Mouse (Mus musculus) fat pad, adult 2 months (tissue): ENCODE results near the gene App.

Experiments
- DNase-seq: peaks from one replicate; pipeline ENCODE4 v3.0.0-alpha.2; 2011; ENCODE audit warnings: low read depth, low spot score; ENCODE audit errors: extremely low read depth

Gene App

DNA sequence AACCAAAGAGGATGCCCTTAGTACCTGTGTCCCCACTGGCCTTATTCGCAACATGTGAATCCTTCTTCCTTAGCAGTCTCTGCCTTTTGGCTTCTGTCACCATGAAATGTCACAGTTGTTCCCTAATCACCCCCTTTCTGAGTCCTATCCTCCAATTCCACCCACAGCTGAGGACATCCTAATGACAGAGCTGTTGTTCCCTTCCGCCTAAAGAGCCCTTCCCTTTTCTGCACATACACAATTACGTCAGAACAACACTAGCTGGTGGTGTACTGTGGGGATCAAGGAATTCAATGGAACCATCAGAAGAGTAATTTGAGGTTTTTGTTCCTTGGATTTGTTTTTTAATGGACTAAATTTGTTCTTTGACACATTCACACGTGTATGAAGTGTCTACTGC, 48.9 kb downstream of the App start:
- no peak for DNase-seq

DNA sequence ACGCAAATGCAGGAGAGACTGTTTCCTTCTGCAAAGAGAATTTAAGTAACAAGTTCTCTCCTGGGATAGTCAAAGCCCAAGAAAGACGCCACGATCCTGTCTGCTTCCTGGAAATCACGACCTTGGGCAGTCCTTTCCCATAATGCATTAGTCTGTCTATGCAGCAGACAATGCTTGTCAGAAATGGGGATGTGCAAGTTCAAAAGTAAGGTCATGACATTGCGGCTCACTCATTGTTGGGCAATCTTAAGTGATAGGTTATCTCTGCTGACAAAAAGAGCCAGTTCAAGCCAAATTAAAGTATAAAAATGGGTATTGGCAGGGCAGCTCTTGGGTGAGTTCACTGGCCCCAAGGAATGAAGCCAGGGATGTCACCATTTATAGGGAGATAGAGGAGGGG, 51.6 kb downstream of the App start:
- no peak for DNase-seq

DNA sequence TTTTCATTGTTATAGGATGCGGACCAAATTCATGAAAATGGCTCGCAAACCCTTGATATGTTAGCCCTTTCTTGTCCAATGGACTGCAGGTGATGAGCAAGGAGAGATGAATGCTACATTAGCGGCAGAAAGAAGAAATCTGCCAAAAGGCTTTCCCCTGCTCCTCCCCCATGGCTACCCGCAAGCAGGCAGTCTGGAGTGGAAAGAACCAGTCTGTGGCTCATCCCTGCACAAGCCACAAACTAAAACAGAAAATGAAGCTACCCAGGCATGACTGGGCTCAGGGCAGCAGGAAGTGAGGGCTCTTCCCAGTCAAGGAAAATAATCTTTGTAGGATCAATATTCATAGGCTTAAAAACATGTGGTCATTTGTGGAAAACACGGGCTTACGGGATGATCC, 54.6 kb downstream of the App start:
- no peak for DNase-seq

DNA sequence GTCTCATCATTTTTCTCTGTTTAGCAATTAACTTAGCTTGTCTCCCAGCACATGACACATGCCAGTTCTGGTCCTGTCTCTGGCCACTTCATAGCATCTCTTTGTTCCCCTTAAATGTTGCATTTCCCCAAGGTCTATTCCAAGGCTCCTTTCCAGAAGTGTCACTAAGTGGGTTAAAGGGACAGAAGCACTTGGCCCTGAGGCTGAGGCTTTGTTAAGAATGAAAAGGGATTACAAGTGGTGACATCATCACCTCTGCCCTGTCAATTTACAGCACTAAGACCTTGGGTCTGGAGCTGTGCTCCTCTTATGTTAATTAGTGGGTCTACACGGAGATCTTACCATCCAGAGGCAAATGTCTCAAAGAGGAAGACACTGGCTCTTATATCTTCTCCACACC, 56.0 kb downstream of the App start:
- DNase-seq: no peak

DNA sequence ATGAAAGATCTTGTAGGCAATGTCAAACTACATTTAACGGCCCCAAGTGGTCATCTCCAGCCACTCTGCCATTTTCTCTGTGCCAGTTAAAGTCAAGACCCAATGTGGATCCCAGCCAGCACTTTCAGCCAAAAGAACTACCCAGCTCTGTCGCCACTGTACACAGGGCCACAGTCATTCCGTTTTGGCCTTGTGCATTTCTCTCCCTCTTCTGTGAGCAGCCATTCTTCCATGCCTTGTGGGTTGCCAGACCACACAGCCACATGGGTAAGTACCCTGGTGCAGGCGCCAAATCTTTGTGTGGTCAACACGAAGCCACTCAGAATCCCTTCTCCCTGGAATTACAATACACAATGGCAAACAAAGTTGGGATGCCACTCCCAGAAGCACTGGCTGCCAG, 57.7 kb downstream of the App start:
- no peak for DNase-seq

DNA sequence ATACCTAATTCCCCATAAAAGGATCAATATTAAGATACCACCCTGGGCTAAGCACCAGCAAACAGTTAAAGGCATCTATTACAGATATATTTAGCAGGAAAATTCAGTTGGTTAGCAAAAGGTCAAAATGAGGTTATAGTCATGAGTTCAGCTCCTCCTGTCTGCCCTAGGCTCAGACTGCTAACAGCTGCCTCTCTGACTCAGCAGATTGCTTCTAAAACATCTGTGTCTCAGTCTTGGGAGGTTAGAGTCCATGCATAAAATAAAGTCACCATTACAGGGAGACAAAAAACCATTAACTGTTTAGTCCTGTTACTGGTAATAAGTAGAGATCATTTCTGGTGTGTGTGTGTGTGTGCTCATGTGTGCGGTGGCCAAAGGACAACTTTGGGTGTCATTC, 58.8 kb downstream of the App start:
- DNase-seq: no peak

DNA sequence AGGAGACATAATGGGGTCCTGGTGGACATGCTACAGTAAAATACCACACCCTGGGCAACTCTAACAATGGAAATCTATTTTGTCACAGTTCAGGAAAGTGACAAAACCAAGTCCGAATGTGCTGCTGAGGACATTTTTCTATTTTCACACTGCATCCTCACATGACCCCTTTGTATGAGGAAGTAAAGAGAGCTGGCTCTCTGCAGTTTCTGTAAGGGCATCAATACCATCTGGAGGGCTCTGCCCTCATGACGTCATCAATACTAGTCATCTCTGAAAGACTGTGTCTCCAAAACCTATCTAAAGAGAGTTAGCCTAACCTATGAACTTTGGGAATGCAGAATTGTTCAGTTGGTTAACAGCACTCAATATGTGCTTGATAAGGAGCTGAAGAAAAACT, 59.6 kb downstream of the App start:
- no peak for DNase-seq

DNA sequence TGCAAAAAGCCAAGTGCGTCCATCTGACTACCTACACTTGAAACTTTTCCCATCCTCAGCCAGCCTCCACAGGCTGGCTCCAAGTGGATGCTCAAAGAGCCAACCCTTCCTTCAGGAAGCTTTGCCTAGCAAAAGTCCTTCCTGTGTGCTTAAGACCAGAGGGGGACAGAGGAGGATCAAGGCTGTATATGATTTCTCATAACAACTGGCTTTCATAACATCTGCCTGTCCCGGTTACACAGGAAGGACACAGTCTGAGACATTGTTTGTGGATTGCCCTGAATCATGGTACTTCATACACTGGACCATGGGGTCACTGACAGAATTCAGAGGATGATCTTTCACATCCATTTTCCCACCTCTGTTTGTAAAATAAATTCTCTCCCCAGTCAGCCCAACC, 61.3 kb downstream of the App start:
- DNase-seq: no peak

DNA sequence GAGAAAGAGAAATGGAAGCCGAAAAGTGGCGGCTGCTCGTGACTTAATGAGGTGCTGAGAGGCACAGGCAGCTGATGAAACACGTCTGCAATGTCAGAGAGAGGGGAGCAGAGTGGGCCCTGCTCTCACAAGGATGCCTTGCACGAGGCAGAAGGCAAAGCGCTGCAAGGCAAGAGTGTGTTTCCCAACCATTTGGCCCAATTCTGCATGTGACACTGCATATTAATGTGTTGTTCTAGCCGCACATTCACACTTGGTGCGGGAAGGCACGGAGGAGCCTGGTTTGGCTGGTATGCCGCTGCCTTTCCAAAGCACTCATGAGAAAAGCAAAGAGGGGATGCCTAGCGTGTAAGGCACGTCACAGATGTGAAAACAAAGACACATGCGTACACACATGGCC, 63.1 kb downstream of the App start:
- DNase-seq: no peak

DNA sequence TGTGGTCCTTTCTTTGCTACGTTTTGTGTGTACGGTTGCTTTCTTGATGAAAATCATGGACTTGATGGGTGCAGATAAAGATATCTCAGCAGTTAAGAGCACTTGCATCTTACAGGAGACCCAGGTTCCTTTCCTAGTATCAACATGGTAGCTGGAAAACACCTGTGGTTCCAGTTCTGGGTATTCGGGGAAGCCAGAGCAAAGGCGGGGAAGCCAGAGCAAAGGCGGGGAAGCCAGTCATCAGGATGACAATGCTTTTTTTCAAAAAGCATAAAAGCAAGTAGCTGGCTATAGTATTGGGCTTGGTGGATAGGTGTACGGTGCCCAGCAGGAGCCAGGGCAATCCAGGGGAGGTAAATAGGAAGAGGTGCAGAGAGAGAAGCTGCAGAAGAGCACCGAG, 65.1 kb downstream of the App start:
- DNase-seq: no peak

DNA sequence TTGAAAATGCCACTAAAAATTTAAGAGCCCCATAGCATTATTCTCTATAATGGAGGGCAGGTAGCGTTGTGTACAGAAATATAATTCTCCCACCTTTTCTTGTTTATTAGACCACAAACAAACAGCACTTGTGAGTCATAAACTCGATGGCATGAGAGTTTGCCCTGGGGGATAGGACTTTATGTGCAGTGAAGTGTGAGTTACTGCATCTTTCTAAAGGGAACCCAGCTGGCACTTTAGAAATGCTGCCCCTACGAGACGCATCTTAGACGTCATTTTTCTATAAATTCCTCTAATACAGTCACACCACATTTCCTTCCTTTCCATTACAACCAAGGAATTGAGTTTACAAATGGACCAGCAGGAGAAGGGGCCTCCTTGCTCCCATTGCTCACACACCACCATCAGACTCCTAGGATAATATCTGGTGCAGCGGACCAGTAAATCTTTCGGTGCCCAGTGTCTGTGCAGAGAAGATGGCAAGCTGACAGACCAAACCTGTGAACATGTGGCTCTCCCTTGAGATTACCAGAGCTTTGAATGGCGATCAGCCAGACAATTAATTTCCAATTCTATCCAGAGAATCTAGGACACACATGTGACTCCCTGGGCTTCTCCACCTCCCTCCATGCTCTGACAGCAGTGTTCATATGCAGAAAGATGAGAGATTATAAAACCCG, 66.8 kb downstream of the App start:
- no peak for DNase-seq

DNA sequence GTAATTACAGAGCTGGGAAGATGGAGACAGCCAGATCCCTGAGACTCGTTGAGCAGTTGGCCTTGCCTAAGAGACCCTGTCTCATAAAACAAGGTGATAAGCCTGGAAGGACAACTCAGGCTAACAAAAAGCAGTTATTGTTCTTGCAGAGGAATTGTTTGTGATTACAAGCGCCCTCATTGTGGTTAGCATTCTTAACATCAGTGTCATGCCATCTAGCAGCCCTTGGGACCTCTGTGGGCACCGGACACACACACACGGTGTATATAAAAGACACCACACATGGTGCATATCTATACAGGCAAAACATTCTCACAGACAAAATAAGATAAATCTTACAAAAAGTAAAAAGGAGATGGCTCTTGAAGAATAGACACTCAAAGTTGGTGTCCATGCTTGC, 68.0 kb downstream of the App start:
- no peak for DNase-seq

DNA sequence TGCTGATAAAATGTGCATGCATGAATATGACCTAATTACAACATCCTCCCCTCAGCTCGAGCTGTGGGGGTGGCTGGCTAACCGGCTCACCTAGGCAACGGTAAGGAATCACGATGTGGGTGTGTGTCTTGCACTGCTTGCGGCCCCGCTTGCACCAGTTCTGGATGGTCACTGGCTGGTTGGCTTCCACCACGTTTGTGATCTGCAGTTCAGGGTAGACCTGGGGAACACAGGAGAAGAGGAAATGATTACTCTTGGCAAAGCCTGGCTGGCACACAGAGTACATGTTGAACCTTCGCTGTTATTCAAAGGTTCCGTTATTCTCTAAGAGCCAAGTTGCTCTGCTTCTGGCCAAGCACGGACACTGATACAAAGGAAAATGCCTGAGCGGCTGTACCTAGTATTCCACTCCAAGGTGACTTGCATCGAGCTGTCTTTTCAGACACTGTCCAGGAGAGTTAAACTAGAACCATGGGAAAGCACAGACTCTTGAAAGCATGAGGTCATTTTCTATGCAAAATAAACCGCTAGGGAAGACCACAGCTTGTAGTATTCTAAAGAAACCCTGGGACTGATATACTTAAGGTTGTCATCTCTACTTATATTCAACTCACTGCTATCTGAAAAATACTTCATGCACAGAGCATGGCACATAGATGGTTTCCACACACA, 70.3 kb downstream of the App start:
- DNase-seq: no peak

DNA sequence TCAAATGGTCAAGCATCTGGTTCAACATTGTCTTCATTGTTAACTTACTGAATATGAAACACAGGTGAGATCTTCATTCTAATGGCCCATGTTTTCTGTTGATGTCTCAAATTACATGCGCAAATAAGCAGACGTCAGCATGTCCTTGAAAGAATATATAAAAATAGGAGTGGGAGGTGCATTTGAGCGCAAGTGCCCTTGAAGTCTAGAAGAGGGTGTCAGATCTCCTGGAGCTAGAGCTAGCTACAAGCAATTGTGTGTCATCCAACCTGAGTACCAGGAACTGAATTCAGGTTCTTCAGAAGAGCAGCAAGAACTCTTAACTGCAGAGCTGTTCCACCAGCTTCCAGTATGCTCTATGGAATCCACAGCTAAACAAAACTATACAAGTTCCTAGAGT, 72.0 kb downstream of the App start:
- DNase-seq: no peak

DNA sequence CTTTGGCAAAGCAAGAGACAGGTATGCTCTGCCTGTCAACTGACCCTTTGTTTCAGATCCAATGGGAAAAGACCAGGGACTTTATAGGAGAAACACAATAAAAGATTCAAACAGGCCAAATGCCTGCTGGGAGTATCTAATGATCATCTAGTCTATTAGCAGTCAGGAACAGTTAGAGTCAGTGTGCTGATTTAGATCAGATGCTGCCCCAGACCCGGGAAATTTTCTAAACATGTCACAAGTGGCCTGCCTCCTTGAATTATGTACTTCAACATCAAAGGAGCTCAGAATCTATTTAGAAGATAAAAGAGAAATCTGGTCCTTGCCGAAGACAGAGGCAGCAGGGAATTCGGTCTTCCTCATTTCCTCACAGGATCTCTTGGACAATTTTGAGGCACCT, 72.8 kb downstream of the App start:
- DNase-seq: no peak

DNA sequence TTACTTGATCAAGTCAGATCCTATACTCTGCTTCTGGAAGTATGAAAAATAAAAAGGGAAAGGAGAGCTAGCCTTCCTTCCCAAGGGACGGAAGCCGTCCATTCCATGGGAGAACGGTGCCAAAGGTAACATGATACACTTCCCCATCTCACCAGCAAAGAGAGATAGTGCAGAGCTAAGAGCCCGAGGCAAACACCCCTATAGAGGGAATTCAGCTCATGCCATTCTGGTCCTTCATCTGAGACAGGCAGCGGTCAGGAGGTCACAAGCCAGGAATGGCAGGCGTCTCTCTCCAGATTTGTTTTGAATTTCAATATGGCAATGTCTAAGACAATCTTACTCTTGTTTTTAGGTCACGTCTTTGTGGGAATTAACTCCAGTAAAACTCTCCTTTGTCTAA, 74.1 kb downstream of the App start:
- DNase-seq: no peak

DNA sequence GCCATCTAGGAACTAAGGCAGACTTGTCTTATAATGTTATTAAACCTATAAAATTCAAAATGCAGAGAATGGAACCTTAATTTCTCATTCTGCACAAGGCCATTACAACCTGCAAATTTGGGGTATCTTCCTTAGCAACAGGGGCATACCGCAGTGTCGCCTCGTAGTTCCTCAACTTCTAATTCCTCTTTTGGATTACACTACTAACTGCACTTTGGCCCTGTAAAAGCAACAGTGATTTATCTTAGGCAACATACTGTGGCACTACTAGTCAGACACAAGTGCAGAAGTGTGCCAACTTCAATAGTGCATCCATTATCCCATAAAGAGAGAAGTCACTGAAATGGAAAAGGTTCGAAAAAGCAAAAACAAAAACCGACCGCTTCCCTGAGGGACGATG, 74.5 kb downstream of the App start:
- DNase-seq: no peak

DNA sequence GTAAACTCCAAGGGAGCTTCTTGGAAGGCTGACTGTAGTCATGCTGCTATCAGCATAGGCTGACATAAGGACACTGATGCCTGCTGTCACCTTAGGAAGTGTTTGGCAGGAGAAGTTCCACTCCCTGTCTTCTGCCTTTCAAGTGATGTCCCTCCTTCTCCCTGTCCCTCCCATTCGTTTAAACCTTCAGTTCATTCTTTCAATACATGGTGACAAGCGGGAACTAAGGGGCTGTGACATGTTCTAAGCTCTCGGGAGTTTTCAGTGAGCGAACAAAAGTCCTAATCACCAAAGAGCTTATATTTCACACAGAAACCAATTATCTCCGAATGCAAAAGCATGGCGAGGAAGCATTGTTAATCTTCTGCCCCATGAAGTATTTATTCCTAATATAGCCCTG, 77.2 kb downstream of the App start:
- DNase-seq: no peak

DNA sequence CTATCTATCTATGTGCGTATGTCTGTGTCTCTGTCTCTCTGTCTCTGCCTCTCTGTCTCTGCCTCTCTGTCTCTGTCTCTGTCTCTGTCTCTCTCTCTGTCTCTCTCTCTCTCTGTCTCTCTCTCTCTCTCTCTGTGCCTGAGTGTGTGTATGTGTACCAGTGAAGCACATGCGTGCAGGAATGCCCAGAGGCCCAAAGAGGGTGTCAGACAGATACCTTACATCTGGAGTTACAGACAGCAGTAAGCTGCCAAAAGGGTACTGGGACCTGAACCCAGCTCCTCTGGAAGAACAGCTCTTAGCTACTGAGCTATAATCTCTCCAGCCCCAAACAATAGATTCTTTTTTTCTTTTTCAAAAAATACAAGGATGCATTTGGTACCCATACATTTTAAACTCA, 77.6 kb downstream of the App start:
- DNase-seq: no peak

DNA sequence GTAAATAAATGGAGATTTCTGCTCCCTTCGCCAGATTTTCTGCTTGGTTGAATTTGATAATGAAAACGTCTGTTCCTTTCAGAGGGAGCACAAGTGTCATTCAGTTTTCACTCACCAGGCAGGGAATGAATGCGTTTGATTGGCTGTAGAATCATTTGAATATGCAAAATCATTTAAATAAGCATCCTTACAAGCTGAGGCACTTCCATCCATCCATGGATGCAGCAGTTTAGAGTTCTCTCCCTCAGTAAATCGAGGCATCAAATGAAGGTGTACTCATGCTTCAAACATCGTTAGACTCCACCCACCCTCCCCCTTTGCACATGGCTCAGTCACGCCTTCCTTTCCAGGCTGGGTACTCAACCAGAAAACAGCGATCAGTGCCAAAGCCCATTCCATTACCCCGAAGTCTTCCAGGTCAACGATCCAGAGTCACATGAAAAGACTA, 80.9 kb downstream of the App start:
- DNase-seq: no peak

DNA sequence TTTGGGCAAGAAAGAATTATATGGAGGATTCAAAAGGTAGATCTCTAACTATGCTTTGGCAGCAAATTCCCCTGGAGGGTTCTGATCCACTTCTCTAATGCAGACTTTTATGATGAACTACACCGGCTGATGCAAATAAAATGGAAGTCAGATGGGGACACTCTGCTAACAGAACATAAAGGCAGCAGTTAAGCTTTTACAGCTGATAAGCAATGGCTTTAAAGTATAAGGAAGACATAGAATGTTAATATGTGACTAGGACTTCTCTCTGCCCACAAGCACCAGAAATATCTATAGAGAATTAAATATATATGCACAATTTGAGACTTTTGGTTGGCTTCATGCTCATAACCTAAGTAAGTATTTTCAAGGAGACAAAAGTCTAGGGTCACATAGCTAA, 81.4 kb downstream of the App start:
- no peak for DNase-seq

DNA sequence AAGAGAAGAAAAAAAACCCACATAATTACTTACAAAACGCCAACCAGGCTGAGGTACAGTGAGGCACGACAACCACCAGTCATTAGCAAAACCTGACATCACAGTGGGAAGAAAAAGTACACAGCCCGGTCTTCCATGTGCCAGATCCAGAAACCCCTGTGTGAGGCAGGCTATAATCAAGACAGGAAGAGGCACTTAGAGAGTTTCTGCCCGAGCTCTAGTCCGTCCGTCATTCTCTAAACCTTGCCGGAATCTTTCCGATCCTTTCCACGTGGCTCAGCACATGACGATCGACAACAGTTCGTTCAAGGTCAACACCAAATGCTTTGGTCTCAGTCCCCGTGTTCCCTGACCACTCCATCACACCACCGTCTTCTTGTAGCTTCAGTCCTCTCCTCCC, 82.6 kb downstream of the App start:
- DNase-seq: no peak

DNA sequence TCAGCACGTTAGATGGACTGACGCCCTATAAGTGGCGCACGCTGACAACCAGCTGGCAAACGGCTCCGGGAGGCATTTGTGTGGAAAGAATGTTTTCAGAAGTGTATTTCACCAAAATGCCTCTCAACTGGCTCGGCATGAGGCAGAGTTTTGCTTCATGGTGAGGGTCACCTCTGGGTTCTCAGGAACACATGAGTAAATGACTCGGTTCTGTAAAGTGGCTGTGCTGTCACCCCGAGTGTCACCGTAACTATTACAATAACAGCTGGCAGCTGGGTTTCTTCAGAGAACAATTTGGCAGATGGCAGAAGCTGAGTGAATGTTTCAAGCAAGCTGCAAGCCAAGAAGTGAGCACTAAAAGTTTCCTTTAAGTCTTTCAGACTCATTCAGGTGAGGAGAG, 85.4 kb downstream of the App start:
- DNase-seq: no peak
